Mouse (Mus musculus): ENCODE results near the gene Aqp9. TPM values are rescaled to one million over a fixed set of nuclear protein-coding genes. Genes with fewer than 3 reads are reported as not detected.
A peak's percentile ranks its signal among the peaks of the same experiment; 100 is the strongest.

The Aqp9 gene
- total and polyA plus RNA-seq, 2 experiments from 2014 or later: 0.15 TPM; not detected in 1

DNA sequence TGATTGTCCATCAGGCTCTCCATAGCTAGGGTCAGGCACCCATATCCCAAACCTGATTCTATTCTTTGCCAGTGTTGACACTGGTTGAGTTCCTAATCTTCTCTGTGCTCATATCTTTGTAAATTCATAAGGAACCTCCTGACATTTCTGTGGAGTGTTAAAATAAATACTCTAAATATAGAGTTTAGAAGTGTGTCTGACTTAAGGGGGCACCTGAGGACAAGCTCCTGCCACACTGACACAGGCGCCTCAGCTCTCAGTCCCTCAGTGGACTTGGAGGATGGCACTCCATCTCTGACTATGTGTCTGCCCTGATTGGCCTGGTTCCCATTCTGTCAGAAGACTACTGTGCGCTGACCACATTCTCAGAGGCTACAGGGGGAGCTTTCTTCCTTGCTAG is 97.9 kb downstream of the Aqp9 start:
- TF ChIP-seq EP300 (IDR thresholded peaks at IDR 0.05; ENCODE audit: low read depth): peak; percentile 58; the same call in 1 of the 2 replicates
- no peak for TF ChIP-seq CTCF (IDR thresholded peaks at IDR 0.05; ENCODE audit: low read depth)
- H3K27ac ChIP-seq (ENCODE audit: low read depth): no peak overlapping the region
- H3K27me3 ChIP-seq (ENCODE audit: control insufficient read depth, insufficient read depth, low read length): no peaks in the 10 kb centered on the region
- no peak overlapping the region for H3K4me3 ChIP-seq (ENCODE audit: low read depth, low read length)
- H3K4me1 ChIP-seq (ENCODE audit: control insufficient read depth, insufficient read depth): peaks cover 5% of the 10 kb centered on the region; the same call in 1 of the 2 replicates
- no peaks in the 10 kb centered on the region for H3K9me3 ChIP-seq (replicated peaks; ENCODE audit: control insufficient read depth, low read length)
- no peaks in the 10 kb centered on the region for H3K36me3 ChIP-seq (replicated peaks; ENCODE audit: control insufficient read depth, insufficient read depth, low read length)
- DNase-seq (ENCODE audit: low spot score): peak; percentile 67
- no peak overlapping the region for H3K4me2 ChIP-seq (ENCODE audit: low read depth, low read length)
- ATAC-seq (ENCODE audit: insufficient read depth, low read depth): peak; percentile 70
- H3K9ac ChIP-seq (replicated peaks; ENCODE audit: low read depth, low read length): no peak overlapping the region
- 51% methylated on average over 2 of the region's 2 CpGs for WGBS

DNA sequence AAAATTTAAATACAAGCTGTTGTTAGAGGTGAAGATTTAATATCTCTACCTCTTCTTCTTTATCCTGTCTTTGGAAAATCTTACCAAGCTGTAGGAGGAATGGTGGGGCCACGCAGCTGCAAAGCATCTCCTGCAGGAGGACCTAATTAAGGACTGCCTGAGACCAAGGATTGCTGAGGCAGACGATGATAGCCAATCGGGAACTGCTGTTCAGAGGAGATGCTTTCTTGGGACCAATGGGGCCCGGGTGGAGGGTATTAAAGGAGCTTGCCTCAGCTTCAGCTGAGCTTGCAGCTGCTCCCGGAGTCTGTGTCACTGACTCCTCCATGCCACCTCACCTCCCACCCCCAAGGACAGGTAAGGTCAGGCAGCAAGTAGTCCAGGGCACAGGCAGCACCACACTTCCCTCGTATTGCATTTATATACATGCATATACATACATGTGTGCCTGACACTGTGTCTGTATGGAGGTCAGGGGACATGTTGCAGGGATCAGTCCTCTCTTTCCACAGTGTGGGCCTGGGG is 99.6 kb downstream of the Aqp9 start:
- no peaks in the 10 kb centered on the region for H3K36me3 ChIP-seq (replicated peaks; ENCODE audit: control insufficient read depth, insufficient read depth, low read length)
- DNase-seq (ENCODE audit: low spot score): no peak
- no peak overlapping the region for H3K9ac ChIP-seq (replicated peaks; ENCODE audit: low read depth, low read length)

DNA sequence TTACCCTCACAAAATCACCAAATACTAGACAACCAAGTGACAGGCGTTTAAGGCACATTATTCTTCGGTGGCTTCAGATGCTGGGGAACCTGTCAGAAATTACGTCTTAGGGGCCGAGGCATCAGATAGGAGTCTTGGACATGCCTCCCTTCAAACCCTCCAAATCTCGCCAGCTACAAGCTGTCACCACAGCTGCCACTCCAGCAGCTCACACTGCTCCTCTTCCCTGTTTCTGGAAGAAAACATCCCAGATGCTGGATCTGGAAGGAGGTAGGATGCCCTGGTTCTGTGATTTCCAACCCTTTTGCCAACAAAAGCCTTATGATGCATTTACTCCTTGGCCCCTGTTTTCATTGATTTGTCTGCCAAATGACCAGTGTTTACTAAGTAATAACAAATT is 101.3 kb downstream of the Aqp9 start:
- Histone ChIP-seq H3K27me3 (ENCODE audit: control insufficient read depth, insufficient read depth, low read length) (no peaks in the 10 kb centered on the region), H3K36me3 (replicated peaks; ENCODE audit: control insufficient read depth, insufficient read depth, low read length) (no peaks in the 10 kb centered on the region), H3K9ac (replicated peaks; ENCODE audit: low read depth, low read length) (no peak overlapping the region), H3K27ac (ENCODE audit: low read depth) (no peak overlapping the region), H3K4me2 (ENCODE audit: low read depth, low read length) (no peak overlapping the region), H3K4me1 (ENCODE audit: control insufficient read depth, insufficient read depth) (peaks cover 5% of the 10 kb centered on the region; the same call in 1 of the 2 replicates), H3K9me3 (replicated peaks; ENCODE audit: control insufficient read depth, low read length) (no peaks in the 10 kb centered on the region), H3K4me3 (ENCODE audit: low read depth, low read length) (no peak overlapping the region)
- WGBS: 76% methylated on average over 5 of the region's 5 CpGs
- no peak for ATAC-seq (ENCODE audit: insufficient read depth, low read depth)
- DNase-seq (ENCODE audit: low spot score): no peak
- TF ChIP-seq EP300 (IDR thresholded peaks at IDR 0.05; ENCODE audit: low read depth) (no peak), CTCF (IDR thresholded peaks at IDR 0.05; ENCODE audit: low read depth) (no peak)

More for the DNA sequence above, 99.6 kb downstream of the Aqp9 start:
- peaks cover 5% of the 10 kb centered on the region; the same call in 1 of the 2 replicates for H3K4me1 ChIP-seq (ENCODE audit: control insufficient read depth, insufficient read depth)
- WGBS: 55% methylated on average over 6 of the region's 6 CpGs
- ATAC-seq (ENCODE audit: insufficient read depth, low read depth): no peak
- no peak for TF ChIP-seq EP300 (IDR thresholded peaks at IDR 0.05; ENCODE audit: low read depth)
- TF ChIP-seq CTCF (IDR thresholded peaks at IDR 0.05; ENCODE audit: low read depth): no peak
- H3K4me3 ChIP-seq (ENCODE audit: low read depth, low read length): no peak overlapping the region
- H3K4me2 ChIP-seq (ENCODE audit: low read depth, low read length): no peak overlapping the region
- no peak overlapping the region for H3K27ac ChIP-seq (ENCODE audit: low read depth)
- no peaks in the 10 kb centered on the region for H3K27me3 ChIP-seq (ENCODE audit: control insufficient read depth, insufficient read depth, low read length)
- no peaks in the 10 kb centered on the region for H3K9me3 ChIP-seq (replicated peaks; ENCODE audit: control insufficient read depth, low read length)

DNA sequence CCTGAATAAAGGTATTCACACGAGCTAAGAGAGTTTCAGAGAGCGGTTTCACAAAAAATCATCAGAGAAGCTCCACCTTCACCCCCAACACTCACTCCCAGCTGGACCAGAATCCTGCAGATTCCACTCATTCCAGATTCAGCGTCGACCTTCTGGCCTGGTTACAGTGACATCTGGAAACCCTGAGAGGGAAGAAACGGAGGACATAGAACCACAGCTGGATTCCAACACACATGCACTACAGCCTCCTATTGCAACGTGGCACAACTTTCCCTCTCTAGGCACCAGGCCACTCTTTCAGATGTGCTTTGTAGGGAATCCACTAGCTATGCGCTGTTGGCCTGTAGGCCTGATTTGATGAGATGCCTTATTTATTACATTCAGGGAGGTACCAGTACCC is 102.0 kb downstream of the Aqp9 start:
- Histone ChIP-seq H3K36me3 (replicated peaks; ENCODE audit: control insufficient read depth, insufficient read depth, low read length) (no peaks in the 10 kb centered on the region), H3K9me3 (replicated peaks; ENCODE audit: control insufficient read depth, low read length) (no peaks in the 10 kb centered on the region), H3K4me3 (ENCODE audit: low read depth, low read length) (no peak overlapping the region), H3K9ac (replicated peaks; ENCODE audit: low read depth, low read length) (no peak overlapping the region), H3K27ac (ENCODE audit: low read depth) (no peak overlapping the region), H3K4me1 (ENCODE audit: control insufficient read depth, insufficient read depth) (peaks cover 5% of the 10 kb centered on the region; the same call in 1 of the 2 replicates), H3K27me3 (ENCODE audit: control insufficient read depth, insufficient read depth, low read length) (no peaks in the 10 kb centered on the region), H3K4me2 (ENCODE audit: low read depth, low read length) (no peak overlapping the region)
- TF ChIP-seq CTCF (IDR thresholded peaks at IDR 0.05; ENCODE audit: low read depth) (no peak), EP300 (IDR thresholded peaks at IDR 0.05; ENCODE audit: low read depth) (no peak)
- 69% methylated on average over 7 of the region's 7 CpGs for WGBS
- DNase-seq (ENCODE audit: low spot score) (no peak), ATAC-seq (ENCODE audit: insufficient read depth, low read depth) (no peak)

DNA sequence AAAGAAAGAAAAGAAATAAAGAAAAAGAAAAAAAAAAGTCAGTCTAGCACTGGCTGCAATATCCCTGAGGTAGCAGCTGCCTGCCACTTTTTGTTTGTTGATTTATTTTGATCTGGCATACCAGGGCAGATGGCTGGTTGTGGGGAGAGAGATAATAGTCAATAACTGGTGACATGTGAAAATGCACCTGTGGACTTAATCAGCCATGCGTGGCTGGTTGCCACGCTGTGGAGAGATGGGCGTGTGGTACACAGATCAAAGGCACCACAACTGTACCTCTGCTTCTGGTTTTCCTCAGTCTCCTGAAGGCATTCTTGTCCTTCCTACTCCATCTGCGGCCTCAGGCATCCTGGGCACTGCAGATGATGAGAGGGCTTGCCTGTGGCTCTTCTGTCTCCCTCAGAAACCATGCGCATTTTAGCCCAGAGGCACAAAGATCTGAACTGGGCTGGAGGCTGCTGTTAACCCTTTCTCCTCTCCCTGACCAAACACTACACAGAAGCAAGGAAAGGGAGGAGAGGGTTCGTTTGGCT is 103.1 kb downstream of the Aqp9 start:
- no peaks in the 10 kb centered on the region for H3K36me3 ChIP-seq (replicated peaks; ENCODE audit: control insufficient read depth, insufficient read depth, low read length)
- 71% methylated on average over 6 of the region's 6 CpGs for WGBS
- no peaks in the 10 kb centered on the region for H3K4me1 ChIP-seq (ENCODE audit: control insufficient read depth, insufficient read depth)
- H3K4me3 ChIP-seq (ENCODE audit: low read depth, low read length): no peak overlapping the region
- no peaks in the 10 kb centered on the region for H3K27me3 ChIP-seq (ENCODE audit: control insufficient read depth, insufficient read depth, low read length)
- no peaks in the 10 kb centered on the region for H3K9me3 ChIP-seq (replicated peaks; ENCODE audit: control insufficient read depth, low read length)
- H3K9ac ChIP-seq (replicated peaks; ENCODE audit: low read depth, low read length): no peak overlapping the region
- DNase-seq (ENCODE audit: low spot score) (no peak), ATAC-seq (ENCODE audit: insufficient read depth, low read depth) (no peak)
- TF ChIP-seq EP300 (IDR thresholded peaks at IDR 0.05; ENCODE audit: low read depth) (no peak), CTCF (IDR thresholded peaks at IDR 0.05; ENCODE audit: low read depth) (no peak)
- H3K27ac ChIP-seq (ENCODE audit: low read depth): no peak overlapping the region
- H3K4me2 ChIP-seq (ENCODE audit: low read depth, low read length): no peak overlapping the region
